ENCODE assay signal across 9 mouse cellular contexts in the genomic region with DNA sequence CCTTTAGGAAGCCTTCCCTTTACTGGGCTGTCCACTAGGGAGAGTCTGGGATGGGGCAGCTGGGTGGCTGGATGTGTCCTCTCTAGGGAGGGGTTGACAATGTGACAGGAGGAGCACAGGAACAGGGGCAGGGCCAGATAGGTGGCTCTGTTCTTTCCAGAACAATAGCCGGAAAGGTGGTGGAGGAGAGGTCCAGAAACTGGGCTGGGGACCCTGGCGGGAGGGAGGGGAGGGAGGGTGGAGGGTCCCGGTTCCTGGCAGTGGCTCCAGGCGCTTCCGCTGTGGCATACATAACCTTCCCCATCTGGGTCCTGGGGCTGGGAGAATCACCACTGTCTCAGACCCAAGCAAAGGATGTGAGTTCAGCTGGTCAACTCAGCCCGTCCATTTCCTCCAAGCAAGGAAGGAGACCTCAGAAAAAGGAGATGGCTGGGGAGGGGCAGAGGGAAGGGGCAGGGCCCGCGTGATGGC. TPM values are rescaled to one million over a fixed set of nuclear protein-coding genes. Genes with fewer than 3 reads are reported as not detected.
DNase-seq lines count a peak whose midpoint lies in the region; ATAC-seq lines count a peak whose summit lies in the region.
"Had no signal": no experiment of that assay in that cellular context is flagged by ENCODE, and none has a peak within 500 bp of the region (broad histone marks: within the 10 kb centered on the region; RNA-seq: fewer than 3 reads in every experiment).

No protein-coding gene starts in this region.

- H3K27me3 ChIP-seq in hindbrain, embryonic 11.5 days (ENCODE audit: control insufficient read depth, insufficient read depth, low read length), result no peaks in the 10 kb centered on the region
- no peaks in the 10 kb centered on the region for H3K27me3 ChIP-seq in limb, embryonic 13.5 days
- no peaks in the 10 kb centered on the region for H3K27me3 ChIP-seq in neural tube, embryonic 14.5 days (ENCODE audit: control insufficient read depth, insufficient read depth, low read length)
- H3K27me3 ChIP-seq: CH12.LX had no signal

- DNase-seq in gastrocnemius, postnatal 25 days, result peak; percentile 58
- no peak for DNase-seq in gastrocnemius, postnatal 14 days
- DNase-seq in hindbrain, embryonic 11.5 days (ENCODE audit: low spot score), result no peak
- no peak for DNase-seq in cerebellum, postnatal 10 days
- no peak for DNase-seq in left cerebral cortex, adult 8-10 months (ENCODE audit: low spot score in 2 of 2)
- DNase-seq in testis, postnatal 10 days (ENCODE audit: low spot score), result no peak

- peaks cover 14% of the 10 kb centered on the region for H3K36me3 ChIP-seq in hindbrain, embryonic 11.5 days (ENCODE audit: control insufficient read depth, insufficient read depth, low read length)
- H3K36me3 ChIP-seq in limb, embryonic 13.5 days, result peaks cover 63% of the 10 kb centered on the region
- H3K36me3 ChIP-seq in neural tube, embryonic 14.5 days (ENCODE audit: control insufficient read depth, insufficient read depth, low read length), result peaks cover 2% of the 10 kb centered on the region; the same call in 1 of the 2 replicates

- ATAC-seq in hindbrain, embryonic 11.5 days (ENCODE audit: low FRiP score), result no peak
- ATAC-seq in limb, embryonic 13.5 days (ENCODE audit: low FRiP score, low read depth), result no peak
- ATAC-seq in neural tube, embryonic 14.5 days (ENCODE audit: low read depth), result no peak

- intact Hi-C loops in gastrocnemius, postnatal 14 days (cut with DNase I; ENCODE audit: low total_unique reads), result no loop called here

- H3K4me2 ChIP-seq in hindbrain, embryonic 11.5 days (replicated peaks; ENCODE audit: low read depth, low read length), result no peak overlapping the region
- H3K4me2 ChIP-seq in limb, embryonic 13.5 days (replicated peaks), result peak overlapping the region; percentile 96
- H3K4me2 ChIP-seq in neural tube, embryonic 14.5 days (ENCODE audit: low read depth, low read length), result peak overlapping the region; percentile 97

- H3K4me1 ChIP-seq in hindbrain, embryonic 11.5 days (replicated peaks; ENCODE audit: control insufficient read depth, insufficient read depth, low read length), result peaks cover 10% of the 10 kb centered on the region
- H3K4me1 ChIP-seq in limb, embryonic 13.5 days, result peaks cover 62% of the 10 kb centered on the region
- H3K4me1 ChIP-seq in neural tube, embryonic 14.5 days (ENCODE audit: control insufficient read depth, insufficient read depth, low read length), result peaks cover 30% of the 10 kb centered on the region

- 0 out of 2 replicates have a peak overlapping the region, but pooled peaks have one; percentile 1 for H3K9ac ChIP-seq in hindbrain, embryonic 11.5 days (ENCODE audit: low read depth, low read length)
- H3K9ac ChIP-seq in limb, embryonic 13.5 days, result peak overlapping the region; percentile 40
- no peak overlapping the region for H3K9ac ChIP-seq in neural tube, embryonic 14.5 days (replicated peaks; ENCODE audit: low read depth, low read length)

- WGBS in hindbrain, embryonic 11.5 days, result 82% methylated on average over 7 of the region's 8 CpGs
- WGBS in limb, embryonic 13.5 days, result 80% methylated on average over 8 of the region's 8 CpGs
- 61% methylated on average over 8 of the region's 8 CpGs for WGBS in neural tube, embryonic 14.5 days

- H3K9me3 ChIP-seq in hindbrain, embryonic 11.5 days (ENCODE audit: control insufficient read depth, low read length), result no peaks in the 10 kb centered on the region
- H3K9me3 ChIP-seq in limb, embryonic 13.5 days, result no peaks in the 10 kb centered on the region
- H3K9me3 ChIP-seq in neural tube, embryonic 14.5 days (ENCODE audit: control insufficient read depth, low read length), result no peaks in the 10 kb centered on the region

- peak overlapping the region; percentile 24; the same call in 1 of the 2 replicates for H3K27ac ChIP-seq in hindbrain, embryonic 11.5 days (ENCODE audit: low read depth, low read length)
- peak overlapping the region; percentile 76 for H3K27ac ChIP-seq in limb, embryonic 13.5 days
- H3K27ac ChIP-seq in neural tube, embryonic 14.5 days (ENCODE audit: low read depth, low read length), result peak overlapping the region; percentile 71; the same call in 1 of the 2 replicates

- H3K4me3 ChIP-seq in hindbrain, embryonic 11.5 days (ENCODE audit: low read depth, low read length), result no peak overlapping the region
- H3K4me3 ChIP-seq in limb, embryonic 13.5 days, result peak overlapping the region; percentile 5
- H3K4me3 ChIP-seq in neural tube, embryonic 14.5 days (ENCODE audit: low read depth, low read length), result no peak overlapping the region

RNA-seq across cellular contexts. Expression of a gene that starts 4.1 kb away (rescaled TPM):
- total RNA-seq in gastrocnemius, postnatal 25 days (2021), result 10 to 100 TPM; 13.7 to 13.9 TPM
- total RNA-seq in gastrocnemius, postnatal 14 days (2021), result 10 to 100 TPM; 18.4 to 20.1 TPM
- polyA plus RNA-seq in hindbrain, embryonic 11.5 days (2014; fragmentation: Nextera tagmentation; extraction: Ambion mirVana), result 12.2 and 12.9 TPM in 2 replicates
- polyA plus RNA-seq in limb, embryonic 13.5 days (2015; fragmentation: Nextera tagmentation; extraction: Ambion mirVana), result 15.5 and 19.4 TPM in 2 replicates
- 9.5 and 13.1 TPM in 2 replicates for polyA plus RNA-seq in neural tube, embryonic 14.5 days (2014; fragmentation: Nextera tagmentation; extraction: Ambion mirVana)
- 10 to 100 TPM; 18.2 to 18.9 (median 18.4) TPM for total RNA-seq in left cerebral cortex, adult 8-10 months (2022)

RNA-seq across cellular contexts. Expression of a gene that starts 5.2 kb away (rescaled TPM):
- total RNA-seq in gastrocnemius, postnatal 25 days (2021), result 1 to 10 TPM; 3.2 to 7.5 TPM
- 1 to 10 TPM; 5.8 to 7.8 TPM for total RNA-seq in gastrocnemius, postnatal 14 days (2021)
- 17.9 and 21.3 TPM in 2 replicates for polyA plus RNA-seq in hindbrain, embryonic 11.5 days (2014; fragmentation: Nextera tagmentation; extraction: Ambion mirVana)
- 32.9 and 33.8 TPM in 2 replicates for polyA plus RNA-seq in limb, embryonic 13.5 days (2015; fragmentation: Nextera tagmentation; extraction: Ambion mirVana)
- polyA plus RNA-seq in neural tube, embryonic 14.5 days (2014; fragmentation: Nextera tagmentation; extraction: Ambion mirVana), result 16.8 and 17.0 TPM in 2 replicates
- total RNA-seq in left cerebral cortex, adult 8-10 months (2022), result 10 to 100 TPM; 12.4 to 17.1 (median 14.5) TPM

RNA-seq across cellular contexts. Expression of a gene that starts 14.5 kb away (rescaled TPM):
- total RNA-seq in gastrocnemius, postnatal 25 days (2021), result 1 to 10 TPM; 7.8 to 9.0 TPM
- total RNA-seq in gastrocnemius, postnatal 14 days (2021), result 10 to 100 TPM; 11.2 to 11.5 TPM
- polyA plus RNA-seq in hindbrain, embryonic 11.5 days (2014; fragmentation: Nextera tagmentation; extraction: Ambion mirVana), result 3.8 and 5.4 TPM in 2 replicates
- polyA plus RNA-seq in limb, embryonic 13.5 days (2015; fragmentation: Nextera tagmentation; extraction: Ambion mirVana), result 4.8 and 6.0 TPM in 2 replicates
- polyA plus RNA-seq in neural tube, embryonic 14.5 days (2014; fragmentation: Nextera tagmentation; extraction: Ambion mirVana), result 0.50 and 0.80 TPM in 2 replicates
- total RNA-seq in left cerebral cortex, adult 8-10 months (2022), result 1 to 10 TPM; 2.5 to 5.2 (median 4.6) TPM

RNA-seq across cellular contexts. Expression of a gene that starts 44.1 kb away (rescaled TPM):
- total RNA-seq in gastrocnemius, postnatal 25 days (2021), result 10 to 100 TPM; 68.5 to 72.2 TPM
- 10 to 100 TPM; 52.7 to 61.5 TPM for total RNA-seq in gastrocnemius, postnatal 14 days (2021)
- polyA plus RNA-seq in hindbrain, embryonic 11.5 days (2014; fragmentation: Nextera tagmentation; extraction: Ambion mirVana), result 15.5 and 16.4 TPM in 2 replicates
- polyA plus RNA-seq in limb, embryonic 13.5 days (2015; fragmentation: Nextera tagmentation; extraction: Ambion mirVana), result 22.7 and 31.9 TPM in 2 replicates
- 17.0 and 21.7 TPM in 2 replicates for polyA plus RNA-seq in neural tube, embryonic 14.5 days (2014; fragmentation: Nextera tagmentation; extraction: Ambion mirVana)
- total RNA-seq in left cerebral cortex, adult 8-10 months (2022), result 10 to 100 TPM; 58.1 to 66.3 (median 62.9) TPM

RNA-seq across cellular contexts. Expression of a gene that starts 48.9 kb away (rescaled TPM):
- not detected for total RNA-seq in gastrocnemius, postnatal 25 days (2021)
- total RNA-seq in gastrocnemius, postnatal 14 days (2021), result under 1 TPM in 1 of 2 experiments, not detected in 1; 0.09 TPM
- polyA plus RNA-seq in hindbrain, embryonic 11.5 days (2014; fragmentation: Nextera tagmentation; extraction: Ambion mirVana), result 0.09 TPM in 1 of 2 replicates, not detected in the other
- 0.15 and 0.24 TPM in 2 replicates for polyA plus RNA-seq in limb, embryonic 13.5 days (2015; fragmentation: Nextera tagmentation; extraction: Ambion mirVana)
- polyA plus RNA-seq in neural tube, embryonic 14.5 days (2014; fragmentation: Nextera tagmentation; extraction: Ambion mirVana), result 0.28 and 0.35 TPM in 2 replicates
- under 1 TPM; 0.07 to 0.89 (median 0.57) TPM for total RNA-seq in left cerebral cortex, adult 8-10 months (2022)

Comparison
In these comparisons a context has a peak if more than half of its experiments do, and no peak if none do; other contexts are left out.
1. H3K27ac ChIP-seq: peak in every context shown above with its lines; median percentile 76 in limb, embryonic 13.5 days; 71 in neural tube, embryonic 14.5 days; 24 in hindbrain, embryonic 11.5 days.